Mouse (Mus musculus) liver, adult 2 months (tissue): Measurements from ENCODE around the gene Gm20388. TPM values are rescaled to one million over a fixed set of nuclear protein-coding genes. Genes with fewer than 3 reads are reported as not detected.
"Not testable (repeated sequence)": the region's sequence is repeated elsewhere in the genome, so short reads cannot be mapped to it uniquely, and the experiment has no call there.

Source experiments
- DNase-seq: peaks from one replicate; pipeline ENCODE4 v3.0.0-alpha.2; 2011; ENCODE audit warnings: low read depth, low spot score; ENCODE audit errors: extremely low read depth
- H3K27ac ChIP-seq: fragments of 200-500 bp; replicated peaks from 2 replicates; pipeline ENCODE4 v1.5.1; 2012; ENCODE audit warnings: low read depth, mild to moderate bottlenecking, control low read depth, inconsistent platforms, low read length; ENCODE audit not compliant: insufficient read depth
- H3K27me3 ChIP-seq: fragments of 200-500 bp; 2 replicates; pipeline ENCODE4 v1.6.1; 2012; ENCODE audit warnings: mild to moderate bottlenecking, moderate library complexity, low read length, inconsistent platforms; ENCODE audit not compliant: control insufficient read depth, insufficient read depth
- H3K36me3 ChIP-seq: fragments of 200-500 bp; 2 replicates; pipeline ENCODE4 v1.6.1; 2012; ENCODE audit warnings: low read length, inconsistent platforms; ENCODE audit not compliant: control insufficient read depth, insufficient read depth
- H3K4me1 ChIP-seq: fragments of 200-500 bp; 2 replicates; pipeline ENCODE4 v1.6.1; 2011; ENCODE audit warnings: low read length; ENCODE audit not compliant: control insufficient read depth, insufficient read depth
- H3K4me3 ChIP-seq: fragments of 200-500 bp; 2 replicates; pipeline ENCODE4 v1.5.1; 2011; ENCODE audit warnings: low read depth, mild to moderate bottlenecking, control low read depth, low read length, moderate library complexity; ENCODE audit not compliant: insufficient read depth
- H3K79me2 ChIP-seq: fragments of 200-500 bp; 2 replicates; pipeline ENCODE4 v1.6.1; 2012; ENCODE audit warnings: inconsistent platforms, mild to moderate bottlenecking, low read length, moderate library complexity; ENCODE audit not compliant: control insufficient read depth, insufficient read depth
- H3K9ac ChIP-seq: fragments of 200-500 bp; 2 replicates; pipeline ENCODE4 v1.6.1; 2012; ENCODE audit warnings: low read depth, mild to moderate bottlenecking, control low read depth, inconsistent platforms, low read length
- CTCF ChIP-seq: fragments of 200-500 bp; IDR thresholded peaks from 2 replicates; pipeline ENCODE4 v1.5.1; 2011; ENCODE audit warnings: low read depth, low read length, control low read depth
- POLR2A ChIP-seq: fragments of 200-500 bp; IDR thresholded peaks from 2 replicates; pipeline ENCODE4 v1.6.1; 2011; ENCODE audit warnings: low read length, control low read depth; ENCODE audit not compliant: insufficient read depth; ENCODE audit errors: extremely low read depth
- WGBS: fragments of 180-500 bp; shearing (Covaris S2); methylation state at CpG from one replicate; pipeline ENCODE4 v1.1.7; 2018; 5-methylcytosine and 5-hydroxymethylcytosine counted together
- polyA plus RNA-seq: library from polyadenylated mRNA; depleted of rRNA; stranded (reverse); fragments of >200 nt; gene quantifications from 2 replicates; pipeline ENCODE4 v1.2.3, GENCODE M21; 2012
- total RNA-seq: library from RNA; depleted of rRNA; stranded (reverse); fragments of >200 nt; gene quantifications from 2 replicates; pipeline ENCODE4 v1.2.3, GENCODE M21; 2014

The Gm20388 gene
- total and polyA plus RNA-seq, 2 experiments: 6.4 to 19.9 TPM

GRCm38 (mm10) chr8:123446799-123447198 lies 3536.2 kb downstream of the Gm20388 start:
- Histone ChIP-seq H3K27ac (no peak overlapping the region), H3K9ac (no peak overlapping the region), H3K27me3 (no peaks in the 10 kb centered on the region), H3K36me3 (no peaks in the 10 kb centered on the region; the same call in 1 of the 2 replicates), H3K79me2 (peaks cover 3% of the 10 kb centered on the region; the same call in 1 of the 2 replicates), H3K4me1 (peaks cover 7% of the 10 kb centered on the region), H3K4me3 (no peak overlapping the region)
- 92% methylated on average over 6 of the region's 6 CpGs for WGBS
- TF ChIP-seq CTCF: no peak
- TF ChIP-seq POLR2A: no peak
- DNase-seq: no peak

- TF ChIP-seq POLR2A: no peak
These were observed 3540.1 kb downstream of the Gm20388 start for GRCm38 (mm10) chr8:123450783-123451182.

GRCm38 (mm10) chr8:123451747-123452146 lies 3541.1 kb downstream of the Gm20388 start:
- not testable (repeated sequence) for H3K4me3 ChIP-seq, H3K4me1 ChIP-seq, H3K27ac ChIP-seq, DNase-seq, H3K79me2 ChIP-seq, H3K9ac ChIP-seq, H3K27me3 ChIP-seq
- 96% methylated on average over 12 of the region's 12 CpGs for WGBS
- peaks cover 15% of the 10 kb centered on the region for H3K36me3 ChIP-seq

More at GRCm38 (mm10) chr8:123450783-123451182, 3540.1 kb downstream of the Gm20388 start:
- no peak for DNase-seq
- Histone ChIP-seq H3K4me3 (no peak overlapping the region), H3K27ac (no peak overlapping the region), H3K79me2 (peaks cover 3% of the 10 kb centered on the region; the same call in 1 of the 2 replicates), H3K36me3 (peaks cover 15% of the 10 kb centered on the region), H3K4me1 (no peaks in the 10 kb centered on the region), H3K9ac (no peak overlapping the region), H3K27me3 (no peaks in the 10 kb centered on the region)
- WGBS: 93% methylated on average over 5 of the region's 5 CpGs

- Histone ChIP-seq H3K9ac (no peak overlapping the region), H3K36me3 (peaks cover 15% of the 10 kb centered on the region), H3K27me3 (no peaks in the 10 kb centered on the region), H3K27ac (no peak overlapping the region), H3K79me2 (no peaks in the 10 kb centered on the region), H3K4me1 (no peaks in the 10 kb centered on the region), H3K4me3 (no peak overlapping the region)
- no peak for DNase-seq
- TF ChIP-seq POLR2A (no peak), CTCF (no peak)
- WGBS: 59% methylated on average over 4 of the region's 4 CpGs
These were observed 3541.5 kb downstream of the Gm20388 start for GRCm38 (mm10) chr8:123452149-123452548.

- no peak for DNase-seq
- Histone ChIP-seq H3K9ac (no peak overlapping the region), H3K4me1 (no peaks in the 10 kb centered on the region), H3K36me3 (peaks cover 23% of the 10 kb centered on the region), H3K27ac (no peak overlapping the region), H3K4me3 (no peak overlapping the region), H3K79me2 (no peaks in the 10 kb centered on the region), H3K27me3 (no peaks in the 10 kb centered on the region)
- WGBS: 83% methylated on average over 7 of the region's 7 CpGs
- no peak for TF ChIP-seq POLR2A
- no peak for TF ChIP-seq CTCF
These were observed 3542.7 kb downstream of the Gm20388 start for GRCm38 (mm10) chr8:123453291-123453690.

- H3K36me3 ChIP-seq: peaks cover 29% of the 10 kb centered on the region
- H3K4me3 ChIP-seq: no peak overlapping the region
- H3K27ac ChIP-seq: no peak overlapping the region
- H3K79me2 ChIP-seq: no peaks in the 10 kb centered on the region
- no peaks in the 10 kb centered on the region for H3K27me3 ChIP-seq
- TF ChIP-seq POLR2A: no peak
- TF ChIP-seq CTCF: no peak
- no peak for DNase-seq
- no peaks in the 10 kb centered on the region for H3K4me1 ChIP-seq
- 91% methylated on average over 5 of the region's 5 CpGs for WGBS
- no peak overlapping the region for H3K9ac ChIP-seq
These were observed 3543.3 kb downstream of the Gm20388 start for GRCm38 (mm10) chr8:123453951-123454350.
